Mouse (Mus musculus) ES-Bruce4 (cell line): Measurements from ENCODE around the gene Gpr37. TPM values are rescaled to one million over a fixed set of nuclear protein-coding genes. Genes with fewer than 3 reads are reported as not detected.

Source experiments
- H3K27ac ChIP-seq: 2 replicates; pipeline ENCODE4 v1.5.1; 2012; ENCODE audit warnings: low read length, inconsistent platforms; ENCODE audit not compliant: insufficient read depth
- H3K27me3 ChIP-seq: 2 replicates; pipeline ENCODE4 v1.6.1; 2012; ENCODE audit warnings: mild to moderate bottlenecking, low read length, inconsistent platforms; ENCODE audit not compliant: control insufficient read depth, poor library complexity, insufficient read depth, severe bottlenecking
- H3K36me3 ChIP-seq: 2 replicates; pipeline ENCODE4 v1.6.1; 2012; ENCODE audit warnings: inconsistent platforms, mild to moderate bottlenecking, low read length, moderate library complexity; ENCODE audit not compliant: control insufficient read depth, poor library complexity, insufficient read depth, severe bottlenecking
- H3K4me1 ChIP-seq: one replicate; pipeline ENCODE4 v1.8.1; 2011; ENCODE audit warnings: low read length; ENCODE audit not compliant: control insufficient read depth, insufficient read depth
- H3K4me3 ChIP-seq: 2 replicates; pipeline ENCODE4 v1.5.1; 2011; ENCODE audit warnings: low read depth, mild to moderate bottlenecking, low read length
- H3K9ac ChIP-seq: 2 replicates; pipeline ENCODE4 v1.6.1; 2012; ENCODE audit warnings: low read depth, mild to moderate bottlenecking, inconsistent platforms; ENCODE audit not compliant: poor library complexity, severe bottlenecking
- H3K9me3 ChIP-seq: replicated peaks from 2 replicates; pipeline ENCODE4 v1.6.1; 2012; ENCODE audit warnings: mild to moderate bottlenecking, low read length, inconsistent platforms; ENCODE audit not compliant: control insufficient read depth, poor library complexity, insufficient read depth, severe bottlenecking
- CTCF ChIP-seq: IDR thresholded peaks from one replicate; pipeline ENCODE4 v1.8.1; 2011; ENCODE audit warnings: low read depth, low read length
- EP300 ChIP-seq: IDR thresholded peaks from 2 replicates; pipeline ENCODE4 v1.6.1; 2011; ENCODE audit warnings: low read depth, low read length; ENCODE audit not compliant: insufficient read depth
- POLR2A ChIP-seq: IDR thresholded peaks from one replicate; pipeline ENCODE4 v1.8.1; 2011; ENCODE audit warnings: low read length; ENCODE audit not compliant: insufficient read depth
- polyA plus RNA-seq: library from polyadenylated mRNA; stranded (reverse); fragments of >200 nt; gene quantifications from 2 replicates; pipeline ENCODE4 v1.2.4, GENCODE M21; 2011; ENCODE audit warnings: low read depth; ENCODE audit not compliant: missing spikeins, insufficient read depth, insufficient read length

Gpr37 gene
- 0.16 TPM in 1 of 2 replicates, not detected in the other for polyA plus RNA-seq

GRCm38 (mm10) chr6:25690629-25691028 is at the start of gene Gpr37:
Gene Gpr37 (minus strand): TSS chr6:25690729.
- H3K27ac ChIP-seq, result no peak within 1 kb of the TSS
- no peaks in the 10 kb centered on the region for H3K36me3 ChIP-seq
- no peaks in the 10 kb centered on the region for H3K9me3 ChIP-seq
- H3K9ac ChIP-seq, result no peak within 1 kb of the TSS
- H3K27me3 ChIP-seq, result peaks cover 7% of the 10 kb centered on the region; the same call in 1 of the 2 replicates
- H3K4me1 ChIP-seq, result no peaks in the 10 kb centered on the region
- TF ChIP-seq EP300, result no peak
- TF ChIP-seq POLR2A, result no peak
- no peak for TF ChIP-seq CTCF
- H3K4me3 ChIP-seq, result peak within 1 kb of the TSS; percentile 40

DNA sequence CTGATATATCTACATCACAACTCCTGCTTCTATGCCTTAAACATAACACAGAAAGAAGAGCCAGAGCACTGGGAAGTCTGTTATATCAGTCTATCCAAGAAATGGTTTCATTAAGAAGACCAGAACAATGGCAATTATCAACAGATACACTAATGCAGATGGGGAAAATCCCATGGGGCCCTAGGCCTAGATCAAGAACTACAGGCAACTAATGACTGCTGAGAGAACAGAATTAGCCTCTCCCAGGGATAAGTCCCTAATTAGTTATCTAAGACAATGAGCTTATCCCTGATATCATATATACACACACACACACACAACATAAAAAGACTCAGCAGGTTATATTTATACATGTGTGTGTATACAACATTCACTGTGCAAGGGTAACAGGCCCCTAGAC is 46.0 kb upstream of the Gpr37 start:
- no peak overlapping the region for H3K27ac ChIP-seq
- TF ChIP-seq EP300 (no peak), POLR2A (no peak), CTCF (no peak)
- no peak overlapping the region for H3K4me3 ChIP-seq
- H3K4me1 ChIP-seq, result no peaks in the 10 kb centered on the region
- H3K9me3 ChIP-seq, result no peaks in the 10 kb centered on the region
- no peaks in the 10 kb centered on the region for H3K27me3 ChIP-seq
- H3K9ac ChIP-seq, result no peak overlapping the region
- H3K36me3 ChIP-seq, result no peaks in the 10 kb centered on the region

DNA sequence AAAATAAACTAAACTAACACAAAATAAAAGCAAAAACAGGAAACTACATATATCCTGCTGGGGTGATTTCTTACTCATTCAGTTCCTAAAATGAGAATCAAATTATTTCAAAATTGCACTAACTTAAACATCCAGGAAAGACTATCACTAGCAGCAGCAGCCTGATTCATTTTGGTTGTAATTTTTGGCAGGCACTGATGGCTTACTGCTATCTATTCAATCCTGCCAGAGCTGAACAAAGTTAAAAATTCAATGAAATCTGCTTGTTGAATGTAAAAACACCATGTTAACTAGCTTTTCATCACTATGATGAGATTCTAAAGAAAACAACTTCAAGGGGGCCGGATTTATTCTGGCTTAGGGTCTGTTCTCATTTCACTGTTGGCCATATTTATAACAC is 36.0 kb upstream of the Gpr37 start:
- Histone ChIP-seq H3K9me3 (no peaks in the 10 kb centered on the region), H3K27me3 (no peaks in the 10 kb centered on the region; the same call in 1 of the 2 replicates), H3K9ac (no peak overlapping the region), H3K27ac (no peak overlapping the region), H3K4me3 (no peak overlapping the region), H3K4me1 (no peaks in the 10 kb centered on the region), H3K36me3 (no peaks in the 10 kb centered on the region)
- TF ChIP-seq POLR2A (no peak), EP300 (no peak), CTCF (no peak)

DNA sequence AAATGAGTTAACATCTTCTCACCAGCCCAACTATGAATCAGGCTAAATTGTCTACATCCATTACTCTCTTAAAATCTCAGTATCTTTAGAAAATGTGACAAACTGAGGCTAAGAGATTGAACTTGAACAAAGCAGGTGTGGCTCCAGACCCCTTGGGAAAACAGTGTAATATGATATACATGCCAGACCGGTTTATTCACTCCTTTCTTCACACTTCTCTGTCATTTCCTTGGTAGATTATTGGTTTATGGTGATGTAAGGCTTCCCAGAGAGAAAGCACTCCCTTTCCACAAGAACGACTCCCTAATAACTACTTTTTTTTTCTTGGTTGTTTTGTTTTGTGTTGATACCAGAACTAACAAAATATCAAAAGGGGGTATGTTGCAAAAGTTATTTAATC is 20.1 kb upstream of the Gpr37 start:
- H3K9me3 ChIP-seq, result no peaks in the 10 kb centered on the region
- no peak overlapping the region for H3K9ac ChIP-seq
- no peak overlapping the region for H3K4me3 ChIP-seq
- no peak overlapping the region for H3K27ac ChIP-seq
- no peaks in the 10 kb centered on the region for H3K4me1 ChIP-seq
- TF ChIP-seq CTCF (no peak), POLR2A (no peak), EP300 (no peak)
- no peaks in the 10 kb centered on the region; the same call in 1 of the 2 replicates for H3K27me3 ChIP-seq
- no peaks in the 10 kb centered on the region for H3K36me3 ChIP-seq

DNA sequence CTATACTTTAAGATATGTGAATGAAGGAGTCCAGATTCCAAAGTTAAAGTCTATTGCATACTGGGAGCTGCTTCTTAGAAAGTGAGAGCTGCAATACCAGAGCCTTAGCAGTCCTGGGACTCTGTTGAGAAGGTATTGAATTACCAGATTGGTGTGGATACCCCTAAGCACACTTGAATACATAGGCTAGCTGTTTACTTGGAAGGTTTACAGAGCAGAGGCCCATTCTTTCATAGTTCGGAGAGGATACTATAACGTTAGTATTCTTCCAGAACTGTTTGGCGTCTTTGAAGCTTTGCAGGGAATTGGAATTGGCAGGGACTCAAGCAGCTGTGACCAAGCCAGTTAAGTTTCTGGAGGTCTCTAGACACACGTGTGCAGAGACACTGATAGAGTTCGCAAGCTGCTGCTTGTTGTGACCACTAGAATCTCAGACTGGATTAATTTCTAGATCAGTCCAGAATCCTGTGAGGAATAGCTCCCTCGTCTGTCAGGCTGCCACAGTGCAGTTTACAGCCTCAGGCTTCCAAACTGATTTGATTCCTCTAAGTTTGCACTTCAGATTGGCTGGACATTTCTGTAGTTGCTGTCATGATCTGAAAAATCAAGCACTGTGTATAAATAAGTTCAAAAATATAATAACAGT is 18.8 kb upstream of the Gpr37 start:
- no peak overlapping the region for H3K4me3 ChIP-seq
- H3K4me1 ChIP-seq, result no peaks in the 10 kb centered on the region
- no peak overlapping the region for H3K27ac ChIP-seq
- H3K9ac ChIP-seq, result no peak overlapping the region
- no peak for TF ChIP-seq EP300
- TF ChIP-seq POLR2A, result no peak
- TF ChIP-seq CTCF, result no peak
- no peaks in the 10 kb centered on the region for H3K36me3 ChIP-seq
- no peaks in the 10 kb centered on the region for H3K9me3 ChIP-seq
- H3K27me3 ChIP-seq, result no peaks in the 10 kb centered on the region; the same call in 1 of the 2 replicates

GRCm38 (mm10) chr6:25699956-25700355 is 9.4 kb upstream of the Gpr37 start:
- no peaks in the 10 kb centered on the region for H3K36me3 ChIP-seq
- no peak overlapping the region for H3K4me3 ChIP-seq

More at GRCm38 (mm10) chr6:25699956-25700355, 9.4 kb upstream of the Gpr37 start:
- Histone ChIP-seq H3K4me1 (no peaks in the 10 kb centered on the region), H3K9ac (no peak overlapping the region), H3K9me3 (no peaks in the 10 kb centered on the region), H3K27me3 (no peaks in the 10 kb centered on the region), H3K27ac (no peak overlapping the region)
- TF ChIP-seq EP300 (no peak), CTCF (no peak), POLR2A (no peak)
